ENCODE assay signal across 12 mouse cellular contexts in genomic region chr5:139216774-139217173, GRCm38 (mm10).
"Had no signal": no experiment of that assay in that cellular context is flagged by ENCODE, and none has a peak within 500 bp of the region (broad histone marks: within the 10 kb centered on the region; RNA-seq: fewer than 3 reads in every experiment).

No protein-coding gene starts in this region.

- ATAC-seq: lung, postnatal 0 days; midbrain, embryonic 13.5 days had no signal

- H3K4me3 ChIP-seq: limb, embryonic 13.5 days; midbrain, embryonic 13.5 days; neural tube, embryonic 15.5 days; stomach, embryonic 15.5 days had no signal

- H3K27ac ChIP-seq: limb, embryonic 13.5 days; liver, embryonic 14.5 days; midbrain, embryonic 13.5 days; neural tube, embryonic 15.5 days; stomach, embryonic 15.5 days had no signal

- H3K4me1 ChIP-seq: limb, embryonic 13.5 days; midbrain, embryonic 13.5 days; neural tube, embryonic 15.5 days; stomach, embryonic 15.5 days had no signal

- H3K27me3 ChIP-seq: limb, embryonic 13.5 days; midbrain, embryonic 13.5 days; neural tube, embryonic 15.5 days; stomach, embryonic 15.5 days had no signal

- H3K9me3 ChIP-seq: limb, embryonic 13.5 days; midbrain, embryonic 13.5 days; neural tube, embryonic 15.5 days; stomach, embryonic 15.5 days had no signal

- H3K9ac ChIP-seq: limb, embryonic 13.5 days; liver, embryonic 14.5 days; midbrain, embryonic 13.5 days; neural tube, embryonic 15.5 days; stomach, embryonic 15.5 days had no signal

- DNase-seq: kidney, adult 18-20 months; kidney, postnatal 10 days; kidney, postnatal 4 days; lung, adult 2 months; lung, postnatal 36 days; thymus, postnatal 4 days had no signal

- H3K4me2 ChIP-seq: limb, embryonic 13.5 days; midbrain, embryonic 13.5 days; neural tube, embryonic 15.5 days; stomach, embryonic 15.5 days had no signal
